Mouse (Mus musculus) G1E (cell line): ENCODE measurements at regions not wholly inside any gene's neighbourhood (a gene's known extent, or its start where the extent isn't known, plus 50 kb on each side); places are given as distances from the start of the nearest gene placed in this dataset.

ENCODE experiments used
- CTCF ChIP-seq: IDR thresholded peaks from 2 replicates; pipeline ENCODE4 v1.5.1; 2012; ENCODE audit warnings: low read depth, low read length, inconsistent platforms, mixed read lengths
- POLR2AphosphoS5 ChIP-seq: IDR thresholded peaks from 2 replicates; pipeline ENCODE4 v1.6.1; 2012; ENCODE audit warnings: low read depth, low read length, inconsistent platforms; ENCODE audit not compliant: insufficient replicate concordance

- TF ChIP-seq CTCF (no peak), POLR2AphosphoS5 (no peak)
These were observed 457.2 kb upstream of the Pou3f3 start for GRCm38 (mm10) chr1:42238408-42238807.
